ENCODE assay signal across 8 mouse cellular contexts in genomic region chr2:142334441-142335102, GRCm38 (mm10).
A peak's percentile ranks its signal among the peaks of the same experiment; 100 is the strongest.
DNase-seq lines count a peak whose midpoint lies in the region; ATAC-seq lines count a peak whose summit lies in the region.

No protein-coding gene starts in this region.

- no peaks in the 10 kb centered on the region for H3K4me1 ChIP-seq in liver, embryonic 12.5 days
- H3K4me1 ChIP-seq in forebrain, embryonic 16.5 days (replicated peaks; ENCODE audit: control insufficient read depth, insufficient read depth, low read length), result peaks cover 19% of the 10 kb centered on the region
- peaks cover 7% of the 10 kb centered on the region for H3K4me1 ChIP-seq in limb, embryonic 10.5 days

- no peak overlapping the region for H3K4me2 ChIP-seq in liver, embryonic 12.5 days
- peak overlapping the region; percentile 13 for H3K4me2 ChIP-seq in forebrain, embryonic 16.5 days (ENCODE audit: low read length)

- H3K36me3 ChIP-seq in liver, embryonic 12.5 days, result no peaks in the 10 kb centered on the region
- H3K36me3 ChIP-seq in forebrain, embryonic 16.5 days (ENCODE audit: control insufficient read depth, insufficient read depth), result no peaks in the 10 kb centered on the region
- no peaks in the 10 kb centered on the region for H3K36me3 ChIP-seq in limb, embryonic 10.5 days

- H3K9ac ChIP-seq in liver, embryonic 12.5 days, result no peak overlapping the region
- H3K9ac ChIP-seq in forebrain, embryonic 16.5 days (replicated peaks; ENCODE audit: low read depth, low read length), result no peak overlapping the region

- H3K9me3 ChIP-seq in liver, embryonic 12.5 days (replicated peaks), result no peaks in the 10 kb centered on the region
- no peaks in the 10 kb centered on the region for H3K9me3 ChIP-seq in forebrain, embryonic 16.5 days (ENCODE audit: control insufficient read depth, low read length)
- no peaks in the 10 kb centered on the region for H3K9me3 ChIP-seq in limb, embryonic 10.5 days (replicated peaks)

- no peak overlapping the region for H3K27ac ChIP-seq in liver, embryonic 12.5 days
- H3K27ac ChIP-seq in forebrain, embryonic 16.5 days (ENCODE audit: low read length), result peak overlapping the region; percentile 74
- peak overlapping the region; percentile 63 for H3K27ac ChIP-seq in limb, embryonic 10.5 days

- H3K27me3 ChIP-seq in liver, embryonic 12.5 days (replicated peaks), result no peaks in the 10 kb centered on the region
- H3K27me3 ChIP-seq in forebrain, embryonic 16.5 days (replicated peaks; ENCODE audit: control insufficient read depth, insufficient read depth, low read length), result no peaks in the 10 kb centered on the region; the same call in 1 of the 2 replicates
- H3K27me3 ChIP-seq in limb, embryonic 10.5 days (ENCODE audit: low read depth, poor library complexity, severe bottlenecking), result no peaks in the 10 kb centered on the region

- 14% methylated on average over 7 of the region's 7 CpGs for WGBS in liver, embryonic 12.5 days (ENCODE audit: insufficient replicate concordance)
- 0% methylated on average over 7 of the region's 7 CpGs for WGBS in forebrain, embryonic 16.5 days
- WGBS in limb, embryonic 10.5 days, result 13% methylated on average over 7 of the region's 7 CpGs

- DNase-seq in liver (peak; percentile 4), MN1 (ENCODE audit: low spot score) (no peak)
- DNase-seq in limb, embryonic 10.5 days (ENCODE audit: low spot score), result peak; percentile 39
- peak; percentile 11 for DNase-seq in right cerebral cortex, postnatal 14 days
- no peak for DNase-seq in B cell, adult 2 months
- no peak for DNase-seq in ovary, adult 18-20 months (ENCODE audit: low spot score)

- H3K4me3 ChIP-seq in liver, embryonic 12.5 days, result no peak overlapping the region
- no peak overlapping the region for H3K4me3 ChIP-seq in forebrain, embryonic 16.5 days (replicated peaks; ENCODE audit: low read length)
- H3K4me3 ChIP-seq in limb, embryonic 10.5 days, result 0 out of 2 replicates have a peak overlapping the region, but pooled peaks have one; percentile 7

- ATAC-seq in liver, embryonic 12.5 days, result no peak
- peak; percentile 88 for ATAC-seq in forebrain, embryonic 16.5 days

Comparison
In these comparisons a context has a peak if more than half of its experiments do, and no peak if none do; other contexts are left out.
1. DNase-seq: peak in liver (single experiment), limb, embryonic 10.5 days (single experiment) and right cerebral cortex, postnatal 14 days (single experiment); none in B cell, adult 2 months (0 of 2), MN1 (single experiment) and ovary, adult 18-20 months (single experiment).